Mouse (Mus musculus) embryo, embryonic 11.5 days (tissue): ENCODE data around the gene Pole4.
"Not testable (repeated sequence)": the region's sequence is repeated elsewhere in the genome, so short reads cannot be mapped to it uniquely, and the experiment has no call there.

Experiments used
- DNase-seq: peaks from one replicate; pipeline ENCODE4 v3.0.0-alpha.2; 2012; ENCODE audit warnings: low read depth, low spot score

Pole4 gene

GRCm38 (mm10) chr6:82715253-82715652 is 10.1 kb upstream of the Pole4 start:
- no peak for DNase-seq

GRCm38 (mm10) chr6:82714841-82715240 is 9.7 kb upstream of the Pole4 start:
- DNase-seq, result no peak

- peak; percentile 61 for DNase-seq
Measured at GRCm38 (mm10) chr6:82714243-82714642, 9.1 kb upstream of the Pole4 start.

GRCm38 (mm10) chr6:82707742-82708141 is 2.6 kb upstream of the Pole4 start:
- no peak for DNase-seq

GRCm38 (mm10) chr6:82707241-82707640 is 2.1 kb upstream of the Pole4 start:
- no peak for DNase-seq

GRCm38 (mm10) chr6:82703710-82704109 is 1.5 kb downstream of the Pole4 start:
- no peak for DNase-seq

- DNase-seq, result peak; percentile 73
Measured at GRCm38 (mm10) chr6:82702593-82703017, 2.6 kb downstream of the Pole4 start.

- no peak for DNase-seq
Measured at GRCm38 (mm10) chr6:82701296-82701695, 3.9 kb downstream of the Pole4 start.

GRCm38 (mm10) chr6:82699831-82700230 is 5.3 kb downstream of the Pole4 start:
- no peak for DNase-seq

- DNase-seq, result no peak
Measured at GRCm38 (mm10) chr6:82696736-82697135, 8.4 kb downstream of the Pole4 start.

- DNase-seq, result no peak
Measured at GRCm38 (mm10) chr6:82694668-82695067, 10.5 kb downstream of the Pole4 start.

- DNase-seq, result no peak
Measured at GRCm38 (mm10) chr6:82689474-82689873, 15.7 kb downstream of the Pole4 start.

GRCm38 (mm10) chr6:82688586-82688985 is 16.6 kb downstream of the Pole4 start:
- DNase-seq, result not testable (repeated sequence)

GRCm38 (mm10) chr6:82684136-82684535 is 21.0 kb downstream of the Pole4 start:
- DNase-seq, result no peak

- not testable (repeated sequence) for DNase-seq
Measured at GRCm38 (mm10) chr6:82679286-82679685, 25.9 kb downstream of the Pole4 start.

- not testable (repeated sequence) for DNase-seq
Measured at GRCm38 (mm10) chr6:82677629-82678028, 27.5 kb downstream of the Pole4 start.

- DNase-seq, result no peak
Measured at GRCm38 (mm10) chr6:82666480-82666879, 38.7 kb downstream of the Pole4 start.

- no peak for DNase-seq
Measured at GRCm38 (mm10) chr6:82653169-82653525, 52.0 kb downstream of the Pole4 start.

GRCm38 (mm10) chr6:82652521-82653168 is 52.5 kb downstream of the Pole4 start:
- DNase-seq, result peak; percentile 95

- no peak for DNase-seq
Measured at GRCm38 (mm10) chr6:82649096-82649495, 56.1 kb downstream of the Pole4 start.

- no peak for DNase-seq
Measured at GRCm38 (mm10) chr6:82647940-82648655, 57.1 kb downstream of the Pole4 start.

- no peak for DNase-seq
Measured at GRCm38 (mm10) chr6:82647001-82647400, 58.2 kb downstream of the Pole4 start.

GRCm38 (mm10) chr6:82640046-82640445 is 65.1 kb downstream of the Pole4 start:
- no peak for DNase-seq
